Mouse (Mus musculus): ENCODE measurements at regions not wholly inside any gene's neighbourhood (a gene's known extent, or its start where the extent isn't known, plus 50 kb on each side); places are given as distances from the start of the nearest gene placed in this dataset.

DNA sequence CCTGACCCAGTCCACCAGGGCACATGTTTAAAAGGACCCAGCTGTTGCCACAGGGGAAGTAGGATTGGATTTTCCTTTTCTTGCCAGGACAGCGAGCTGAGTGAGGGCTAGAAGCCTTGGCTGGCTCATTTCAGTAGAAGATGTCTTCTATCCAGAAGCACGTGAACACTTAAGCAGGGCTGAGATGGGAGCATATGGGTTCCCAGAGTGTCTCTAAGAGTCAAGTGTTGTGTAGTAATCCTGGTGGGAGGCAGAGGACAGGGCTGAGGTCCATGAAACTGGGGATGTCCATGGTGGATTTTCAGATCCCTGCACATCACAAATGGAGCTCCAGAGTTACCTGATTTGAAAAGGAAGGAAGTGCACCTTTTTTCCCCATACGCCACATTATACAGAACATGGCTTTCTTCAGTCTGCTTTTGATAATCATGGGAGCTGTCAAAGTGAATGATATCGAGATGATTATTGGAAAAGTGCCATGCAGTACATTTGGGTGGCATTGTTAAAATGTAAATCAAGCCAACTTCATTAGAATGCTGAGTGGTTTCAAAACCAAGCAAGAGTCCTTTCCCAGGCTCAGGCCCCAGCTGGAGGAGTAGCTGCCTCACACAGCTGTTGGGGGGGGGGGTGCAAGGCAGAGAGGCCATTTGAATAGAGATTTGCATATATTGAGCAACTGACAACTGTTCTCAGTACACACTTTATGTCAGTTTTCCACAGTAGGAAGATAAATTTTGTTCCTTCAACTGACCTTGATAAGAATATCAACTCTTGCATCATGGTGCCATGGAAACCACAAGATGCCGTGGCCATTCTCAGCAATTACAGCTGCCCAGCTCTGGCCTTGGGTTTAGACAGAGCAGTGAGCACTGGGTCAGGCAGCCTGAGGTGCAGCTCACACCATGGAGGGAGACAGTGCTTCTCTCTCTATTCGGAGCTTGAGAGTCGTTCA lies 81.7 kb downstream of the Slc35b3 start:
- no peaks in the 10 kb centered on the region for H3K36me3 ChIP-seq (ENCODE audit: control insufficient read depth, insufficient read depth)

DNA sequence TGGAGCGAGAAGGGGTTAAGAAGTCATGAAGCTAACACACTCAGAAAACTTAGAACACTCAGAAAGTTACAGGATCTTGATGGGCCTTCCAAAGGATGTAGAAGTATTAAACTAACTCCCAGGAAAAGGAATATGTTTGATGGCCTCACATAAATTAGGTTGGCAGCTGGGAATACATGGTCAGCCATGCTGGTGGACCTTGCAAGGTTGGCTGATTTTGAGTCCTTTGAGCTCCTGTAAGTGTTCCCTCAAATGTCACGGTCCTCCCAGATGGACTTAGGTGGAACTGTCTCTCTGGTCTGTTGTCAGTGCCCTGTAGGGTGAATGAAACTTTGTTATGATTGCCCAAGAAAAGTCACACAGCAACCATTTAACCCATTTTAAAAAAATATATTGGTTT lies 84.8 kb downstream of the Slc35b3 start:
- Histone ChIP-seq H3K27ac (ENCODE audit: low read length) (no peak overlapping the region), H3K9ac (ENCODE audit: low read depth, low read length) (no peak overlapping the region), H3K27me3 (ENCODE audit: control insufficient read depth, insufficient read depth, low read depth, low read length) (no peaks in the 10 kb centered on the region), H3K4me1 (ENCODE audit: control insufficient read depth, low read depth, low read length) (no peaks in the 10 kb centered on the region), H3K4me2 (ENCODE audit: low read depth, low read length) (no peak overlapping the region), H3K4me3 (ENCODE audit: low read depth, low read length) (no peak overlapping the region), H3K9me3 (replicated peaks; ENCODE audit: control insufficient read depth, low read length) (no peaks in the 10 kb centered on the region), H3K36me3 (ENCODE audit: control insufficient read depth, insufficient read depth) (no peaks in the 10 kb centered on the region)
- 56% methylated on average over 2 of the region's 2 CpGs for WGBS (ENCODE audit: insufficient replicate concordance)
- no peak for ATAC-seq (ENCODE audit: low read depth)

More for the DNA sequence above, 81.7 kb downstream of the Slc35b3 start:
- no peaks in the 10 kb centered on the region for H3K9me3 ChIP-seq (replicated peaks; ENCODE audit: control insufficient read depth, low read length)
- WGBS (ENCODE audit: insufficient replicate concordance): 48% methylated on average over 7 of the region's 7 CpGs
- H3K4me3 ChIP-seq (ENCODE audit: low read depth, low read length): no peak overlapping the region
- no peak overlapping the region for H3K27ac ChIP-seq (ENCODE audit: low read length)
- no peak for ATAC-seq (ENCODE audit: low read depth)
- H3K4me2 ChIP-seq (ENCODE audit: low read depth, low read length): no peak overlapping the region
- no peak overlapping the region for H3K9ac ChIP-seq (ENCODE audit: low read depth, low read length)
- H3K4me1 ChIP-seq (ENCODE audit: control insufficient read depth, low read depth, low read length): no peaks in the 10 kb centered on the region
- H3K27me3 ChIP-seq (ENCODE audit: control insufficient read depth, insufficient read depth, low read depth, low read length): no peaks in the 10 kb centered on the region

GRCm38 (mm10) chr13:38864002-38864401 lies 96.7 kb downstream of the Slc35b3 start:
- Histone ChIP-seq H3K27ac (ENCODE audit: low read length) (no peak overlapping the region), H3K4me3 (ENCODE audit: low read depth, low read length) (no peak overlapping the region), H3K36me3 (ENCODE audit: control insufficient read depth, insufficient read depth) (no peaks in the 10 kb centered on the region), H3K9ac (ENCODE audit: low read depth, low read length) (no peak overlapping the region), H3K4me2 (ENCODE audit: low read depth, low read length) (no peak overlapping the region), H3K27me3 (ENCODE audit: control insufficient read depth, insufficient read depth, low read depth, low read length) (no peaks in the 10 kb centered on the region), H3K4me1 (ENCODE audit: control insufficient read depth, low read depth, low read length) (no peaks in the 10 kb centered on the region), H3K9me3 (replicated peaks; ENCODE audit: control insufficient read depth, low read length) (no peaks in the 10 kb centered on the region)
- no peak for ATAC-seq (ENCODE audit: low read depth)
- 55% methylated on average over 4 of the region's 4 CpGs for WGBS (ENCODE audit: insufficient replicate concordance)

DNA sequence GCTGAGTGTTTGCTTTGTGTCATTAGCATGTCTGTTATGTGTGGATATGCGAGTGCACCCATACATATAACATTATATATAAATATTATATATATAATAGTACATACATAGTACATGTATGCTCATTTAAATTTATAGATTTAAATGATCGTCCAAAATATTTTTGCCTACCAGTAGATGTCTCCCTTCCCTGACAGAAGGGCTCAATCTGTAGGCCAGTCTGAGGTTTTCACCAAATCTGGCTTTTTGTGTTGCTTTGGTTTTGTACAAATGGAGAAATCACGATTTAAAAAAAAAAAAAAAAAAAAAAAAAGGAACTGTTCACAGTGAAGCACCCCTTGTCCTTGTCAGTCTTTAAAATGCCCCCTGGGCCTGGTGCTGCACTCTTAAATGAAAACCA lies 104.9 kb downstream of the Slc35b3 start:
- WGBS (ENCODE audit: insufficient replicate concordance): 29% methylated on average over 3 of the region's 3 CpGs
- Histone ChIP-seq H3K36me3 (ENCODE audit: control insufficient read depth, insufficient read depth) (no peaks in the 10 kb centered on the region), H3K4me3 (ENCODE audit: low read depth, low read length) (no peak overlapping the region), H3K27me3 (ENCODE audit: control insufficient read depth, insufficient read depth, low read depth, low read length) (no peaks in the 10 kb centered on the region), H3K9ac (ENCODE audit: low read depth, low read length) (no peak overlapping the region), H3K9me3 (replicated peaks; ENCODE audit: control insufficient read depth, low read length) (no peaks in the 10 kb centered on the region), H3K4me1 (ENCODE audit: control insufficient read depth, low read depth, low read length) (no peaks in the 10 kb centered on the region), H3K4me2 (ENCODE audit: low read depth, low read length) (no peak overlapping the region), H3K27ac (ENCODE audit: low read length) (no peak overlapping the region)
- no peak for ATAC-seq (ENCODE audit: low read depth)

DNA sequence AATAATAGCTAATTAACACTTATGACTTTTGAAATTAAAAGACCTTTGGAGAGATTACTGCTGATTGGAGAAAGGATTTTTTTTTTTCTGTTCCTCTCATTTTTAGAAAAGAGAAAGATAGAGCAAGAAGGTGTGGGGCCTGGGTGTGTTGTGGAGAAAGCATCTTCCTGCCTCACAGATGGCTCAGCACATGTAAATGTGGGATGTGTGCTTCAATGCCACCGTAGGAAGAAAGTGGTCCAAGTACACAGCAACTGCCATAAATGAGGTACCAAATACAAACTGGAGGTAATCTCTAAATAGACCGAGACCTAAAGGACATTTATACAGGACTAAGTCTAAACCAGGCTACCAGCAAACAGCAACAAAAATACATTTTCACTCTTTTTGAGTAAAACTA lies 105.7 kb downstream of the Slc35b3 start:
- ATAC-seq (ENCODE audit: low read depth): no peak
- no peak overlapping the region for H3K9ac ChIP-seq (ENCODE audit: low read depth, low read length)
- no peak overlapping the region for H3K27ac ChIP-seq (ENCODE audit: low read length)
- no peak overlapping the region for H3K4me2 ChIP-seq (ENCODE audit: low read depth, low read length)
- no peak overlapping the region for H3K4me3 ChIP-seq (ENCODE audit: low read depth, low read length)
- H3K27me3 ChIP-seq (ENCODE audit: control insufficient read depth, insufficient read depth, low read depth, low read length): no peaks in the 10 kb centered on the region
- no peaks in the 10 kb centered on the region for H3K36me3 ChIP-seq (ENCODE audit: control insufficient read depth, insufficient read depth)
- no peaks in the 10 kb centered on the region for H3K4me1 ChIP-seq (ENCODE audit: control insufficient read depth, low read depth, low read length)
- H3K9me3 ChIP-seq (replicated peaks; ENCODE audit: control insufficient read depth, low read length): no peaks in the 10 kb centered on the region
- 45% methylated on average over 2 of the region's 2 CpGs for WGBS (ENCODE audit: insufficient replicate concordance)

DNA sequence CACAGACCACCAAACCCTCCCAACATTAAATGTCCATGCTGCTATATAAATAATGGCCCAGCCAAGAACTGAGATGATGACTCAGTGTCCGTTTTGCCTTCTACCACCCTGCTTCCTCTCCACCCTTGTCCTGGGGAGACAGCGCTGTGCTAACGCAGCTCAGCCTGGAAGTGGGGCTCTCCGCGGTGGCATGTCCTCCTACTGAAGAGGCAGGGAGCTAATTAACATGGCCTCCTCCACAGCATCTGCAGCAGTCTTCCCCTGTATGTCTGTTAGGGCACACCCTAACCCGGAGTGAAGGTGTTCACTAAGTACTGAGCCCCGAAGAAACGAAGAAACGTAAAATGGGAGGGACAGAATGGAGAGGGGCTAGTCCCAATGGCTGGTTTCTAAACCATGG lies 107.8 kb downstream of the Slc35b3 start:
- Histone ChIP-seq H3K4me1 (ENCODE audit: control insufficient read depth, low read depth, low read length) (no peaks in the 10 kb centered on the region), H3K9me3 (replicated peaks; ENCODE audit: control insufficient read depth, low read length) (no peaks in the 10 kb centered on the region), H3K4me3 (ENCODE audit: low read depth, low read length) (no peak overlapping the region), H3K27me3 (ENCODE audit: control insufficient read depth, insufficient read depth, low read depth, low read length) (no peaks in the 10 kb centered on the region), H3K9ac (ENCODE audit: low read depth, low read length) (no peak overlapping the region), H3K27ac (ENCODE audit: low read length) (no peak overlapping the region), H3K36me3 (ENCODE audit: control insufficient read depth, insufficient read depth) (no peaks in the 10 kb centered on the region), H3K4me2 (ENCODE audit: low read depth, low read length) (no peak overlapping the region)
- no peak for ATAC-seq (ENCODE audit: low read depth)
- WGBS (ENCODE audit: insufficient replicate concordance): 39% methylated on average over 9 of the region's 9 CpGs

DNA sequence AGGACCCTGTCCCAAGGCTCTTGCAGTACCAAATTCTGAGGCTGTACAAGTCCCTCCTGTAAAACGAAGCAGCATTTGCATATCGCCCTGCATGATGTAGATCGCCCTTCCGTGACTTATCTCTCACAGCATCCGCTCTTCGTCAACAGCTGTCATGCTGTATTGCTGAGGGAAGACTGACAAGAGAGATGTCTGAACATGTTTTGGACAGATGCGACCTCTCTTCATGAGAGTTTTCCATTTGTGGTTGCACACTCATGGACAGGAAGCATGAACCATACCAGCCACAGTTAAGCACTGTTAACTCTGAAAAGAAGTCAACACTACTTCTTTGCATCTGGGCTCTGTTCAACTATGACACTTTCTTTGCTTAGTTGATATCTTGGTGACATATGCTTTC lies 108.9 kb downstream of the Slc35b3 start:
- H3K9me3 ChIP-seq (replicated peaks; ENCODE audit: control insufficient read depth, low read length): no peaks in the 10 kb centered on the region
- no peak for ATAC-seq (ENCODE audit: low read depth)
- no peaks in the 10 kb centered on the region for H3K36me3 ChIP-seq (ENCODE audit: control insufficient read depth, insufficient read depth)
- no peaks in the 10 kb centered on the region for H3K27me3 ChIP-seq (ENCODE audit: control insufficient read depth, insufficient read depth, low read depth, low read length)
- H3K4me1 ChIP-seq (ENCODE audit: control insufficient read depth, low read depth, low read length): no peaks in the 10 kb centered on the region
- no peak overlapping the region for H3K4me2 ChIP-seq (ENCODE audit: low read depth, low read length)
- no peak overlapping the region for H3K9ac ChIP-seq (ENCODE audit: low read depth, low read length)
- H3K27ac ChIP-seq (ENCODE audit: low read length): no peak overlapping the region
- H3K4me3 ChIP-seq (ENCODE audit: low read depth, low read length): no peak overlapping the region
- WGBS (ENCODE audit: insufficient replicate concordance): 44% methylated on average over 7 of the region's 7 CpGs

- Histone ChIP-seq H3K4me2 (ENCODE audit: low read depth, low read length) (no peak overlapping the region), H3K4me3 (ENCODE audit: low read depth, low read length) (no peak overlapping the region), H3K9ac (ENCODE audit: low read depth, low read length) (no peak overlapping the region), H3K4me1 (ENCODE audit: control insufficient read depth, low read depth, low read length) (no peaks in the 10 kb centered on the region), H3K27me3 (ENCODE audit: control insufficient read depth, insufficient read depth, low read depth, low read length) (no peaks in the 10 kb centered on the region), H3K36me3 (ENCODE audit: control insufficient read depth, insufficient read depth) (no peaks in the 10 kb centered on the region), H3K9me3 (replicated peaks; ENCODE audit: control insufficient read depth, low read length) (no peaks in the 10 kb centered on the region), H3K27ac (ENCODE audit: low read length) (no peak overlapping the region)
- WGBS (ENCODE audit: insufficient replicate concordance): 62% methylated on average over 5 of the region's 5 CpGs
- no peak for ATAC-seq (ENCODE audit: low read depth)
Measured at GRCm38 (mm10) chr13:38838231-38838630, 122.4 kb downstream of the Slc35b3 start.

DNA sequence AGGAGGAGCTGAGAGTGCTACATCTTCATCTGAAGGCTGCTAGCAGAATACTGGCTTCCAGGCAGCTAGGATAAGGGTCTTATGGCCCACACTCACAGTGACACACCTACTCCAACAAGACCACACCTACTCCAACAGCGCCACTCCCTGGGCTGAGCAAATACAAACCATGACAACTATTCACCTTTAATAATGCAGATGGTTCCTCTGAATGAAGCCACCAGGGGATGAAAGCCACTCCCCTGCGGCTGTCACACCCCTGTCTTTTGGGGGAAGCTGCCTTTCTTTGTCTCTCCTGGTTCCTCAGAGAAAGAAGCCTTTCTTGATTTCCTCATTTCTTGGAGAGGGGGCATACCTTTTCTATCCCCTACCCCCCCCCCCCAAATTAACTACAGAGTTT lies 135.0 kb downstream of the Slc35b3 start:
- H3K4me2 ChIP-seq (ENCODE audit: low read depth, low read length): no peak overlapping the region
- no peak overlapping the region for H3K4me3 ChIP-seq (ENCODE audit: low read depth, low read length)
- no peak for ATAC-seq (ENCODE audit: low read depth)
- H3K9me3 ChIP-seq (replicated peaks; ENCODE audit: control insufficient read depth, low read length): no peaks in the 10 kb centered on the region
- no peaks in the 10 kb centered on the region for H3K4me1 ChIP-seq (ENCODE audit: control insufficient read depth, low read depth, low read length)
- no peaks in the 10 kb centered on the region for H3K36me3 ChIP-seq (ENCODE audit: control insufficient read depth, insufficient read depth)
- H3K9ac ChIP-seq (ENCODE audit: low read depth, low read length): no peak overlapping the region
- 14% methylated on average over 2 of the region's 2 CpGs for WGBS (ENCODE audit: insufficient replicate concordance)
- no peak overlapping the region for H3K27ac ChIP-seq (ENCODE audit: low read length)
- H3K27me3 ChIP-seq (ENCODE audit: control insufficient read depth, insufficient read depth, low read depth, low read length): no peaks in the 10 kb centered on the region
